Mouse (Mus musculus) olfactory bulb, adult 2 months (tissue): ENCODE results near the gene Borcs5.

Source experiments
- CTCF ChIP-seq: fragments of 200-500 bp; IDR thresholded peaks from 2 replicates; pipeline ENCODE4 v1.5.1; 2012; ENCODE audit warnings: low read depth, mild to moderate bottlenecking, low read length, moderate library complexity; ENCODE audit not compliant: insufficient read depth
- POLR2A ChIP-seq: fragments of 200-500 bp; IDR thresholded peaks from 2 replicates; pipeline ENCODE4 v1.6.1; 2012; ENCODE audit warnings: mild to moderate bottlenecking, low read depth, low read length, moderate library complexity; ENCODE audit not compliant: insufficient read depth

DNA sequence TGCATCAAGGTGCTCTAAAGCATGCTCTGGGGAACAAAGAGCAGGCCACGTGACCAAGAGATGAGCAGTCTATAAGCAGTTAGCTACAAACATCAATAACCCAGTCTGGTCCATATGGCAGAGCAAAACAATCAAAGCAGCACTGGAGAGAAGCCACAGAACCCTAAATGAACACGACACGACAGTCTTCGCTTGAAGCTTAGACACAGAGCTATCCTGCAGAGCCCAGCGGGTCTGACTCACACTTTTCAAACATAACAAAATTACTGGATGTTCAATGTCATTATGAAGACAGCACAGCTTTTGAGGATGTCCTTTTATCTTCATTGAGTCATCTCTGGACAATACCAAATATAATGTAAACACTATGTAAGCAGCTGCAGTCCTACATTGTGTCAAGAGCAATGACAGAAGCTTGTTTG is 94.5 kb downstream of the Borcs5 start:
- TF ChIP-seq CTCF (no peak), POLR2A (no peak)
